Mouse (Mus musculus): ENCODE data around the gene Kazn. TPM values are rescaled to one million over a fixed set of nuclear protein-coding genes. Genes with fewer than 3 reads are reported as not detected.

Kazn gene
- polyA plus RNA-seq, 1 experiment: not detected

GRCm38 (mm10) chr4:142057529-142058216 lies 181.5 kb downstream of the Kazn start:
- TF ChIP-seq GATA1 (IDR thresholded peaks at IDR 0.05; ENCODE audit: low read length): no peak

DNA sequence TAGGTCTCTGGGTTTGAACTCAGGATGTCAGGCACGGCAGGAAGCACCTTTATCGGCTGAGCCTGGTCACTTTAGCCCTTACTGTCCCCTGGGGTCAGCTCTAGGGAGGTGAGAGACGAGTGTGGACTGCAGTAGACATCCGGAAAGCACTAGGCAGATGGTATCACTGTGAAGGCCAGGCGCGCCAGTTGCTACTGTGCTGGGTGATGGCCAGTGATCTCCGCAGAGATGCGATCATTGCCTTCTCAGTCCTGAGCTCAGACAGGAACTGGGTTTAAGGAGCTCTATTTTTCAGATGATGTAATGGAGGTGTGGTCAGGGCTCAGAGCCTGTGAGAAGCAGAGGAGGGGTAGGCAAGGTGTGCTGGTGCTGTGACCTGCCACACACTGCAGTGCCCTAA lies 183.6 kb downstream of the Kazn start:
- TF ChIP-seq GATA1 (IDR thresholded peaks at IDR 0.05; ENCODE audit: low read length): no peak

- no peak for TF ChIP-seq GATA1 (IDR thresholded peaks at IDR 0.05; ENCODE audit: low read length)
Observed at GRCm38 (mm10) chr4:142054580-142054979, 184.6 kb downstream of the Kazn start.

DNA sequence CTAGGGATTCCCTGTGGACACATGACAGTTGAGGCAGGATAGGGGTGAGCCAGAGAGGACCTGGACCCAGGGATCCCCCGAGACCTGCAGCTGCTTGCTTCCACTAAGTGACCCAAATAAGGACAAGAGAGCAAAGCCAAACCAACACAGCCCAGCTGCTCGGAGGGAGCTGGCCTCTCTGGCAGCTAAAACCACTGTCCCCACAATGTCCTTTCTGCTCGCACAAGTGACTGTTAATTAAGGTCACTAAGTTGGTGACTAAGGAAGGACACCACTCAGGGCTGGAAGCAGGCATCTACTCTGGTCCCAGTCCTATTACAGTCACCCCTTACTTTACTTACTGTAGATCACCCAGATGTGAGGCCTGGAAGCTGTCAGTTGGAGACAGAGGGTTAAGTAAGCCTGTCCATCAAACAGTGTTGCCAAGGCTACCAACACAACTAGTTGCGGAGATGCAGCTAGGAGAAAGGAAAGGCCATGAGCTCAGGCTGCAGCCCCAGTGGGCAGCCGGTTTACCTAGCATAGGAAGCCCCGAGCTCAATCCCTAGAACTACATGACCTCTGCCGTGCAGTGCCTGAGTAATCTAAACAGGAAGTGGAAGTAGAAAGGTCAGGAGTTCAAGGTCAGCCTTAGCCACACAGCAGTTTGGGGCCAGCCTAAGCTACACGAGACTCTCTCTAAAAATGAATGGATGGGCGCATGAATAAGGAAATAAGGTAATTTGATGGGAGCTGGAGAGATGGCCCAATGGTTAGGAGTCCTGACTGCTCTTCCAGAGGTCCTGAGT lies 185.3 kb downstream of the Kazn start:
- TF ChIP-seq GATA1 (IDR thresholded peaks at IDR 0.05; ENCODE audit: low read length): no peak

GRCm38 (mm10) chr4:142053261-142053660 lies 185.9 kb downstream of the Kazn start:
- TF ChIP-seq GATA1 (IDR thresholded peaks at IDR 0.05; ENCODE audit: low read length): no peak

- no peak for TF ChIP-seq GATA1 (IDR thresholded peaks at IDR 0.05; ENCODE audit: low read length)
Observed at GRCm38 (mm10) chr4:142052391-142053132, 186.6 kb downstream of the Kazn start.

Other genes starting within 250 kb of the Kazn start
- gene Fhad1, start 224.3 kb downstream of the Kazn start, polyA plus RNA-seq (2012): not detected in 2 replicates
- gene Tmem51, start 155.1 kb downstream of the Kazn start, polyA plus RNA-seq (2012): not detected in 2 replicates